Mouse (Mus musculus) neural tube, embryonic 10.5 days (tissue): ENCODE results near the gene Sdk2.

Experiments used
- DNase-seq: peaks from one replicate; pipeline ENCODE4 v3.0.0-alpha.2; 2017; ENCODE audit warnings: low spot score; ENCODE audit errors: extremely low spot score

Gene Sdk2

GRCm38 (mm10) chr11:113843920-113844319 is 222.9 kb downstream of the Sdk2 start:
- no peak for DNase-seq

- no peak for DNase-seq
Observed at GRCm38 (mm10) chr11:113842879-113843278, 224.0 kb downstream of the Sdk2 start.

- DNase-seq: no peak
Observed at GRCm38 (mm10) chr11:113831608-113832007, 235.2 kb downstream of the Sdk2 start.

- DNase-seq: no peak
Observed at GRCm38 (mm10) chr11:113828081-113828554, 238.7 kb downstream of the Sdk2 start.

- DNase-seq: no peak
Observed at GRCm38 (mm10) chr11:113820005-113820404, 246.8 kb downstream of the Sdk2 start.

GRCm38 (mm10) chr11:113819001-113819400 is 247.8 kb downstream of the Sdk2 start:
- DNase-seq: no peak

GRCm38 (mm10) chr11:113816971-113817548 is 249.8 kb downstream of the Sdk2 start:
- no peak for DNase-seq

- DNase-seq: no peak
Observed at GRCm38 (mm10) chr11:113816439-113816838, 250.4 kb downstream of the Sdk2 start.

- DNase-seq: no peak
Observed at GRCm38 (mm10) chr11:113811546-113812339, 255.1 kb downstream of the Sdk2 start.

- DNase-seq: peak; percentile 93
Observed at GRCm38 (mm10) chr11:113810638-113811545, 256.0 kb downstream of the Sdk2 start.

- DNase-seq: peak; percentile 63
Observed at GRCm38 (mm10) chr11:113807086-113807485, 259.8 kb downstream of the Sdk2 start.

- no peak for DNase-seq
Observed at GRCm38 (mm10) chr11:113806382-113807077, 260.3 kb downstream of the Sdk2 start.

GRCm38 (mm10) chr11:113805974-113806373 is 260.9 kb downstream of the Sdk2 start:
- no peak for DNase-seq

- no peak for DNase-seq
Observed at GRCm38 (mm10) chr11:113803321-113803941, 263.4 kb downstream of the Sdk2 start.

GRCm38 (mm10) chr11:113802456-113802855 is 264.4 kb downstream of the Sdk2 start:
- DNase-seq: no peak

- no peak for DNase-seq
Observed at GRCm38 (mm10) chr11:113800026-113800425, 266.8 kb downstream of the Sdk2 start.

- no peak for DNase-seq
Observed at GRCm38 (mm10) chr11:113799041-113799447, 267.8 kb downstream of the Sdk2 start.

- no peak for DNase-seq
Observed at GRCm38 (mm10) chr11:113798011-113798410, 268.8 kb downstream of the Sdk2 start.

GRCm38 (mm10) chr11:113797014-113797983 is 269.5 kb downstream of the Sdk2 start:
- DNase-seq: no peak
